ENCODE assay signal across 10 mouse cellular contexts in genomic region chr11:96349491-96350340, GRCm38 (mm10). TPM values are rescaled to one million over a fixed set of nuclear protein-coding genes. Genes with fewer than 3 reads are reported as not detected.
DNase-seq lines count a peak whose midpoint lies in the region; ATAC-seq and TF ChIP-seq lines count a peak whose summit lies in the region.
"Had no signal": no experiment of that assay in that cellular context is flagged by ENCODE, and none has a peak within 500 bp of the region (broad histone marks: within the 10 kb centered on the region; RNA-seq: fewer than 3 reads in every experiment).

No protein-coding gene starts in this region.

- no peaks in the 10 kb centered on the region for H3K36me3 ChIP-seq in midbrain, embryonic 10.5 days
- no peaks in the 10 kb centered on the region for H3K36me3 ChIP-seq in midbrain, postnatal 0 days (ENCODE audit: insufficient read depth, low read length)
- no peaks in the 10 kb centered on the region for H3K36me3 ChIP-seq in hindbrain, embryonic 11.5 days (ENCODE audit: control insufficient read depth, insufficient read depth, low read length)
- H3K36me3 ChIP-seq in thymus, adult 2 months (ENCODE audit: control insufficient read depth, insufficient read depth, low read length), result no peaks in the 10 kb centered on the region

- DNase-seq in midbrain, embryonic 10.5 days (ENCODE audit: low spot score), result peak; percentile 52
- no peak for DNase-seq in midbrain, postnatal 0 days (ENCODE audit: low spot score)
- DNase-seq in hindbrain, embryonic 11.5 days (ENCODE audit: low spot score), result peak; percentile 78
- peak; percentile 79 for DNase-seq in kidney, postnatal 10 days
- peak; percentile 23 for DNase-seq in yolk sac, embryonic 10.5 days (ENCODE audit: low spot score)
- DNase-seq in thymus, adult 2 months, result no peak
- no peak for DNase-seq in left cerebral cortex, postnatal 10 days (ENCODE audit: extremely low spot score in 1 of 2, low spot score in 2 of 2)
- DNase-seq: cerebellum, postnatal 36 days; gastrocnemius, postnatal 10 days had no signal

- no peak overlapping the region for H3K27ac ChIP-seq in midbrain, embryonic 10.5 days (replicated peaks)
- no peak overlapping the region for H3K27ac ChIP-seq in midbrain, postnatal 0 days (ENCODE audit: low read depth, low read length)
- H3K27ac ChIP-seq in hindbrain, embryonic 11.5 days (ENCODE audit: low read depth, low read length), result peak overlapping the region; percentile 98
- no peak overlapping the region for H3K27ac ChIP-seq in thymus, adult 2 months (ENCODE audit: control insufficient read depth, insufficient read depth, low read length)

- no peak overlapping the region for H3K4me3 ChIP-seq in midbrain, embryonic 10.5 days
- no peak overlapping the region for H3K4me3 ChIP-seq in midbrain, postnatal 0 days (ENCODE audit: low read depth, low read length)
- peak overlapping the region; percentile 39 for H3K4me3 ChIP-seq in hindbrain, embryonic 11.5 days (ENCODE audit: low read depth, low read length)
- H3K4me3 ChIP-seq in thymus, adult 2 months (ENCODE audit: control insufficient read depth, insufficient read depth, low read length), result no peak overlapping the region

- H3K4me2 ChIP-seq in midbrain, postnatal 0 days (ENCODE audit: low read depth, low read length, poor library complexity, severe bottlenecking), result no peak overlapping the region
- peak overlapping the region; percentile 50 for H3K4me2 ChIP-seq in hindbrain, embryonic 11.5 days (replicated peaks; ENCODE audit: low read depth, low read length)

- peaks cover 100% of the 10 kb centered on the region for H3K27me3 ChIP-seq in midbrain, embryonic 10.5 days (ENCODE audit: low read depth, poor library complexity, severe bottlenecking)
- H3K27me3 ChIP-seq in midbrain, postnatal 0 days (ENCODE audit: insufficient read depth, low read length), result peaks cover 83% of the 10 kb centered on the region
- peaks cover 56% of the 10 kb centered on the region for H3K27me3 ChIP-seq in hindbrain, embryonic 11.5 days (ENCODE audit: control insufficient read depth, insufficient read depth, low read length)
- H3K27me3 ChIP-seq in thymus, adult 2 months (ENCODE audit: control insufficient read depth, insufficient read depth, low read length), result peaks cover 25% of the 10 kb centered on the region

- TF ChIP-seq CTCF in midbrain, postnatal 0 days (IDR thresholded peaks at IDR 0.05), result no peak
- no peak for TF ChIP-seq CTCF in thymus, adult 2 months (IDR thresholded peaks at IDR 0.05; ENCODE audit: borderline replicate concordance, control insufficient read depth, extremely low read depth, insufficient read depth, low read length, poor library complexity)

- under 1% methylated on average over 14 of the region's 14 CpGs for WGBS in midbrain, embryonic 10.5 days
- WGBS in midbrain, postnatal 0 days, result 5% methylated on average over 14 of the region's 14 CpGs
- WGBS in hindbrain, embryonic 11.5 days, result 1% methylated on average over 13 of the region's 14 CpGs
- 82% methylated on average over 14 of the region's 14 CpGs for WGBS in thymus, adult 2 months

- ATAC-seq in midbrain, postnatal 0 days (ENCODE audit: low FRiP score), result no peak
- 0 out of 2 replicates have a peak, but pooled peaks have one; percentile 22 for ATAC-seq in hindbrain, embryonic 11.5 days (ENCODE audit: low FRiP score)

- no peaks in the 10 kb centered on the region for H3K9me3 ChIP-seq in midbrain, embryonic 10.5 days (replicated peaks)
- no peaks in the 10 kb centered on the region for H3K9me3 ChIP-seq in midbrain, postnatal 0 days (ENCODE audit: low read length)
- no peaks in the 10 kb centered on the region for H3K9me3 ChIP-seq in hindbrain, embryonic 11.5 days (ENCODE audit: control insufficient read depth, low read length)

- no peak for TF ChIP-seq POLR2A in thymus, adult 2 months (IDR thresholded peaks at IDR 0.05; ENCODE audit: control insufficient read depth, extremely low read depth, insufficient read depth, low read length, poor library complexity)

- no peak overlapping the region for H3K9ac ChIP-seq in midbrain, postnatal 0 days (replicated peaks; ENCODE audit: low read length, poor library complexity, severe bottlenecking)
- peak overlapping the region; percentile 67 for H3K9ac ChIP-seq in hindbrain, embryonic 11.5 days (ENCODE audit: low read depth, low read length)

- peaks cover 23% of the 10 kb centered on the region for H3K4me1 ChIP-seq in midbrain, embryonic 10.5 days
- H3K4me1 ChIP-seq in midbrain, postnatal 0 days (ENCODE audit: insufficient read depth, low read length), result no peaks in the 10 kb centered on the region
- H3K4me1 ChIP-seq in hindbrain, embryonic 11.5 days (replicated peaks; ENCODE audit: control insufficient read depth, insufficient read depth, low read length), result peaks cover 10% of the 10 kb centered on the region; the same call in 1 of the 2 replicates
- H3K4me1 ChIP-seq in thymus, adult 2 months (replicated peaks; ENCODE audit: control insufficient read depth, insufficient read depth, low read length), result no peaks in the 10 kb centered on the region

- intact Hi-C loops in left cerebral cortex, postnatal 10 days (cut with DNase I), result loop anchor here (5.0 to 10.0 kb wide), 2 partner anchors 57 to 175 kb away; partner anchors contain the start of gene Hoxb6

RNA-seq across cellular contexts. Expression of gene Hoxb2, which starts 0.6 kb away (rescaled TPM):
- 0.10 TPM in 1 of 2 replicates, not detected in the other for polyA plus RNA-seq in midbrain, embryonic 10.5 days (2016; fragmentation: Nextera tagmentation; extraction: Ambion mirVana)
- 0.52 and 1.2 TPM in 2 replicates for total RNA-seq in midbrain, postnatal 0 days (2014; rRNA removed)
- polyA plus RNA-seq in midbrain, postnatal 0 days (2015; fragmentation: Nextera tagmentation; extraction: Ambion mirVana), result not detected in 2 replicates
- 64.9 and 67.5 TPM in 2 replicates for polyA plus RNA-seq in hindbrain, embryonic 11.5 days (2014; fragmentation: Nextera tagmentation; extraction: Ambion mirVana)
- 1.5 and 2.2 TPM in 2 replicates for polyA plus RNA-seq in thymus, adult 2 months (2012; rRNA removed)
- total RNA-seq in left cerebral cortex, postnatal 10 days (2021), result not detected
- total RNA-seq: left cerebral cortex, postnatal 14 days had no signal

RNA-seq across cellular contexts. Expression of gene Hoxb1, which starts 15.8 kb away (rescaled TPM):
- polyA plus RNA-seq in midbrain, embryonic 10.5 days (2016; fragmentation: Nextera tagmentation; extraction: Ambion mirVana), result 0.15 TPM in 1 of 2 replicates, not detected in the other
- not detected in 2 replicates for total RNA-seq in midbrain, postnatal 0 days (2014; rRNA removed)
- not detected in 2 replicates for polyA plus RNA-seq in midbrain, postnatal 0 days (2015; fragmentation: Nextera tagmentation; extraction: Ambion mirVana)
- polyA plus RNA-seq in hindbrain, embryonic 11.5 days (2014; fragmentation: Nextera tagmentation; extraction: Ambion mirVana), result 7.3 and 8.2 TPM in 2 replicates
- polyA plus RNA-seq in thymus, adult 2 months (2012; rRNA removed), result not detected in 2 replicates
- total RNA-seq in left cerebral cortex, postnatal 10 days (2021), result not detected
- total RNA-seq: gastrocnemius, postnatal 10 days; left cerebral cortex, postnatal 14 days had no signal

RNA-seq across cellular contexts. Expression of gene Hoxb3, which starts 26.6 kb away (rescaled TPM):
- not detected in 2 replicates for polyA plus RNA-seq in midbrain, embryonic 10.5 days (2016; fragmentation: Nextera tagmentation; extraction: Ambion mirVana)
- total RNA-seq in midbrain, postnatal 0 days (2014; rRNA removed), result 0.94 and 9.2 TPM in 2 replicates
- polyA plus RNA-seq in midbrain, postnatal 0 days (2015; fragmentation: Nextera tagmentation; extraction: Ambion mirVana), result not detected in 2 replicates
- polyA plus RNA-seq in hindbrain, embryonic 11.5 days (2014; fragmentation: Nextera tagmentation; extraction: Ambion mirVana), result 10.5 and 13.1 TPM in 2 replicates
- 1.1 TPM in 2 replicates for polyA plus RNA-seq in thymus, adult 2 months (2012; rRNA removed)
- not detected for total RNA-seq in left cerebral cortex, postnatal 10 days (2021)
- total RNA-seq: left cerebral cortex, postnatal 14 days had no signal

RNA-seq across cellular contexts. Expression of gene Hoxb4, which starts 31.6 kb away (rescaled TPM):
- not detected in 2 replicates for polyA plus RNA-seq in midbrain, embryonic 10.5 days (2016; fragmentation: Nextera tagmentation; extraction: Ambion mirVana)
- total RNA-seq in midbrain, postnatal 0 days (2014; rRNA removed), result 0.09 and 0.66 TPM in 2 replicates
- polyA plus RNA-seq in midbrain, postnatal 0 days (2015; fragmentation: Nextera tagmentation; extraction: Ambion mirVana), result not detected in 2 replicates
- 3.5 and 5.1 TPM in 2 replicates for polyA plus RNA-seq in hindbrain, embryonic 11.5 days (2014; fragmentation: Nextera tagmentation; extraction: Ambion mirVana)
- polyA plus RNA-seq in thymus, adult 2 months (2012; rRNA removed), result 1.3 and 1.5 TPM in 2 replicates
- total RNA-seq in left cerebral cortex, postnatal 10 days (2021), result not detected
- total RNA-seq: left cerebral cortex, postnatal 14 days had no signal

RNA-seq across cellular contexts. Expression of gene Hoxb5, which starts 46.6 kb away (rescaled TPM):
- polyA plus RNA-seq in midbrain, embryonic 10.5 days (2016; fragmentation: Nextera tagmentation; extraction: Ambion mirVana), result not detected in 2 replicates
- 1.5 TPM in 1 of 2 replicates, not detected in the other for total RNA-seq in midbrain, postnatal 0 days (2014; rRNA removed)
- polyA plus RNA-seq in midbrain, postnatal 0 days (2015; fragmentation: Nextera tagmentation; extraction: Ambion mirVana), result not detected in 2 replicates
- 33.1 and 42.5 TPM in 2 replicates for polyA plus RNA-seq in hindbrain, embryonic 11.5 days (2014; fragmentation: Nextera tagmentation; extraction: Ambion mirVana)
- 0.18 and 0.22 TPM in 2 replicates for polyA plus RNA-seq in thymus, adult 2 months (2012; rRNA removed)
- not detected for total RNA-seq in left cerebral cortex, postnatal 10 days (2021)
- total RNA-seq: left cerebral cortex, postnatal 14 days had no signal

Comparison
In these comparisons a context has a peak if more than half of its experiments do, and no peak if none do; other contexts are left out.
1. DNase-seq: peak in midbrain, embryonic 10.5 days (single experiment), hindbrain, embryonic 11.5 days (single experiment), kidney, postnatal 10 days (single experiment) and yolk sac, embryonic 10.5 days (single experiment); none in midbrain, postnatal 0 days (single experiment), thymus, adult 2 months (single experiment) and left cerebral cortex, postnatal 10 days (0 of 2).
2. RNA of gene Hoxb2, which starts 0.6 kb away (polyA plus RNA-seq): 64.9 to 67.5 TPM in hindbrain, embryonic 11.5 days; 1.5 to 2.2 TPM in thymus, adult 2 months, 0.10 TPM in midbrain, embryonic 10.5 days and not detected in midbrain, postnatal 0 days; every median in the first group is over 10 times any median in the second.